Mouse (Mus musculus) embryonic stem cell, embryonic (primary cell): ENCODE measurements around the gene Gm21961.
"Not testable (repeated sequence)": the region's sequence is repeated elsewhere in the genome, so short reads cannot be mapped to it uniquely, and the experiment has no call there.

ENCODE experiments used
- CTCF ChIA-PET, 4 experiments: fragments of 300-600 bp in 2 of 4; fragments of 350-600 bp in 2 of 4; sonication (Branson Sonifier 250); formaldehyde crosslinking; loops; one replicate each; lab custom pipeline; 2022; ENCODE audit warnings: inconsistent platforms in 2 of 4; lab: Charles Lee
- POLR2A ChIA-PET, 4 experiments: fragments of 300-600 bp in 2 of 4; fragments of 350-600 bp in 2 of 4; sonication (Branson Sonifier 250); formaldehyde crosslinking; loops; one replicate each; lab custom pipeline; 2022; ENCODE audit warnings: antibody characterized with exemption in 4 of 4, inconsistent platforms in 1 of 4; lab: Charles Lee

The Gm21961 gene

DNA sequence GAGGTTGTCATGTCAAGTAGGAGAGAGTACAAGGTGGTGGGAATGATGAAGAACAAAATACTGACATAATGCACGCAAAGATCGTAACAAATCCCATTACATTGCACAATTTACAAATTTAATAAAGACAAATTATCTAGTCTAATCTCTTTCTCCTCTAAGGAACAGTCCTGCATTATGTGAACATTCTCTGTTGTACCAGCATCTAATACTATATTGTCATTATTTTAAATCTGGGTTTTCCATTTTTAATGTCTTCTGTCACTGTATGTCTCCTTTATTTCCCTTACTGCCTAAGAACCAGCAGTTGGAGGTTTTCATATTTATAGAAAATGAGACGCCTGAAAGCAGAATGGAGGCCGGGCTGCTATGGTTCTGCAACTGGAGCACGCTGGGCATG lies at the start of gene Gm21961:
Gm21961 (minus strand) TSS at position 101 of the 400 bp plus-strand sequence.
- CTCF ChIA-PET = no interaction called here
- POLR2A ChIA-PET = no interaction called here

DNA sequence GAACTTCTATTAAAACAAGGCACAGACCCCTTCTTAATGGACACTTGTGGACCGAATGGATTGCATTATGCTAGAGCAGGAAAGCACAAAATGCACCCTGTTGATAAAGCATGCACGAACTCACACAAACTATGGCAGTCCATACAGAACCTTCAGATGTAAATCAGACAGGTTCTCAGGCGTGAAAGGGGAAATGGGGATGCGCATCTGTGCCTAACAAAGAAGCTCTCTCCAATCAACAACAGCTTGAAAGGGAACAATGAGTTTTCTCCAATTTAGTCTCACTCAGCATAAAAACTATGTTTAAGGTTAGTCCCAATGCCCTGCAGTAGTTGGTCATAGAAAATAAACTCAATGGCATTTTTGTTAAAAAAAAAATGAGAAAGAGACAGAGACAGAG lies 27.3 kb upstream of the Gm21961 start:
- CTCF ChIA-PET = no interaction called here
- POLR2A ChIA-PET = interaction anchor here in 1 of 4 experiments (0.7 kb wide), 2 partner anchors 659 to 730 kb away, joined by 3 read pairs; no protein-coding TSS in a partner anchor

DNA sequence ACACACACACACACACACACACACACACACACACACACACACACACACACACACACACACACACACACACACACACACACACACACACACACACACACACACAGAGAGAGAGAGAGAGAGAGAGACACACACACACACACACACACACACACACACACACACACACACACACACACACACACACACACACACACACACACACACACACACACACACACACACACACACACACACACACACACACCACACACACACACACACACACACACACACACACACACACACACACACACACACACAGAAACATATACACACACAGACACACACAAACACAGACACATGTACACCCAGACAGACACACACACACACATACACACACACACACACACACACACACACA lies 24.5 kb upstream of the Gm21961 start:
- CTCF ChIA-PET, POLR2A ChIA-PET: not testable (repeated sequence)

DNA sequence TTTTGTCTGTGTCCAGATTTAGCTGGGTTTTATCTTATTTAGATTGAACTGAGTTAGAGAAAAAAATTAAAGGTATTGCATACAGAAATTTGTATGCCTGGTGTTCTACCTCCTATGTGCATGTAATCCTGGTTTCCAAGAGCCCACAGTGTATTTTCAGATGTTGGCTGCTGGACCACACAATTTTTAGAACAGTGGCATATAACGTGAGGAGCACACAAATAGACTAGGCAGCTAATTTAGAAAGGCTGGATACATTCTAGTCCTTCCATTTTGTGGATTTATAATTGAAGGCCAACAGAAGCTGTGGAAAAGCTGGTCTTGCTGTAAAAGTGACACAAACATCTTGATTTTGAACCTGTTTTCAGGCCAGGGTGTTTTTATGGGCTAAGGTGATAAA lies 3.3 kb upstream of the Gm21961 start:
- ChIA-PET POLR2A (no interaction called here), CTCF (no interaction called here)

DNA sequence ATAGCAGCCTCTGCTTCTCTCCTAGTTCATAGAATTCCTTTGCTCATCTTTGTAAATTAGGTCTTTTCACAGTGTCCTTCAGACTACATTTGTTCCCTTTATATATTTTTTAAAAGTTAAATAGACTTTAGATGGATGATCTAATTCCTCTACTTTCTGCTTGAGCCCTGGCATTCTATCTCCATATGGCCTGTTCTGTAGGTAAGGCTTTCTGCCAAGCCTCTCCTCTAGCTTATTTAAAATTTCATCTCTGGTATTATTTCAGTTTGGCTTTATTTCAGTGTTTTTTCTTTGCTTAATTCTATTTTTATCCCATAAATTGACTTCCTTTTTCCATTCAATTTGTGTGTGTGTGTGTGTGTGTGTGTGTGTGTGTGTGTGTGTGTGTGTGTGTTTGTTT lies 8.5 kb downstream of the Gm21961 start:
- ChIA-PET CTCF (no interaction called here), POLR2A (no interaction called here)

DNA sequence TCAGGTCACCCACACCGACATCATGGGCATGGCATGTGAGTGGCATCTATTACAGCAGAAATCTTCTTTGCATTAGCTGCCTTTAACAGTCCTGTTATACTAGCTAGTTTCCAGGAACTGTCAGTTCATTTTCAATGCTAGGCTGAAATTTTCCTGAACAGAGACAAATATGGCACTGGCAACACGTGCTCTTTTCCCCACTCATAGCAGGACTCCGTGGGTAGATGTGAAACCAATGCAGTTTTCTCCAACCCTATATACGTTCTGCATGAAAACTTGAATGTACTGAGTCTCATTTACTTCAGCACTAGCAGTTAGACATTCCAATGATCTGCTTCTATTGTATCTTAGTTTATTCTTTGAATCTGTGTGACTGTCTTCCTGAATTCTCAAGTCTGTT lies 20.2 kb downstream of the Gm21961 start:
- ChIA-PET CTCF (no interaction called here), POLR2A (no interaction called here)

DNA sequence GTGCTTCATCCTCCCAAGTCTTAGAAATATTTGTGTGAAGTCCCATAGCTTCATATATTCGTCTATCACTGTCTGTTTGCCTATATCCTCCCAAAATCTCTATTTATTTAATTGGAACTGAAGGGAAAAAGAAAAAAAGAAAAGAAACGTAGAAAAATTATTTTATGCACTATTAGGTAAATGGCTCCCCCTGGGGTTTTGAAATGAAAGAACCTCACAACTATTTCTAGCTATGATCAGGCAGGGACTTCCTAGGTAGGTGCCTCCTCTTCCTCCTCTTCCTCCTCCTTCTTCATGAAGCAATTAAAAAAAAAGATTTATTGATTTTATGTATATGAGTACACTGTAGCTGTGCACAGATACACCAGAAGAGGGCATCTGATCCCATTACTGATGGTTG lies 34.7 kb downstream of the Gm21961 start:
- ChIA-PET CTCF (interaction anchor here in 1 of 4 experiments (0.9 kb wide), 1 partner anchor 62 kb away, joined by 3 read pairs; no protein-coding TSS in a partner anchor), POLR2A (no interaction called here)

DNA sequence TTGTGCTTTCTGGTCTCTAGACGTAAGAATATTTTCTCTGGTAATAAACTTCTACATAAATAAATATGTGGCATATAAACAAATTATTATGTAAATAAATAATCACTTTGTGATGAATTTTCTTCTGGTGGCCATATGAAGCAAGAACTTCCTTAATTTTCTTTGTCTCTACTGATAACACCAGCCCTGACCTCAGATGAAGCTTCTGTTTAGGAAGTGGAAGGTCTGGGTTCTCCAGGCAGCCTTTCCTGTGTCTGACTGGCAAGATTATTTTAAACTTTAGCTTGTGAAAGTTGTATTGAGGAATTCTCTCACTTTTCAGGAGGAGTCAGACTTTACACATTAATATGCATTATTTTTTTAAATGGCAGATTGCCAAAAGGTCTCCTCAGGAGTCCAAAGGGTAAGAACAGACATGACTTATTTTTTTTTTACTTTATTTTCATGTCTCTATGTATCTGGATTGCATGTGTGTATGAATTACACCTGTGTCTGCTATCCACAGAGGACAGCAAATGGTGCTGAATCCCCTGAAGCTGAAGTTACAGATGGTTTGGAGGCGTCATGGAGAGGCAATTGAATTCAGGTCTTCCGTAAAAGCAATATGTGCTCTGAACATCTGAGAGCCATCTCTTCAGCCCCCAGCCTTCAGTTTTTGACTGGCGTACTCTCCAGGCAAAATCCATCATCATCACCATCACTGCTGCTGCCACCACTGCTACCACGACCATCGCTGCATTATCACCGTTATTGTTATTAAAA lies 38.5 kb downstream of the Gm21961 start:
- ChIA-PET POLR2A (no interaction called here), CTCF (no interaction called here)
